Comparison of ENCODE assay signal across 11 mouse cellular contexts in the genomic region with DNA sequence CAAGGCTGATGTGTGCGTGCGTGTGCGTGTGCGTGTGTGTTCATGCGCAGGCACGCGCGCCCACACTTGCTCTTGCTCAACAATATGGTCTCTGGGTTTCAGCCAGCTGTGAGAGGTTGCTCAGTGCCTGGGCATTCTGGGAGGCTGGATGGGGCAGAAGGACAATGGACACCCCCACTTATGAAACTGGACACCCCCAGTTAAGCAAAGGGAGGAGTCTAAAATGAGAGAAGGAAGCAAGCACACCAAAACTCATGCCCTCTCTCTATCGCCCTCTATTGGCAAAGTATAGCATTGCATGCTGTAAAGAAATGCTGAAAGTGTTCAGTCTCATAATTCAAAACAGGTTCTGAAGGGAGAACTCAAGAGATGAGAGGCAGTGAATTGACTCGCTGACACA. TPM values are rescaled to one million over a fixed set of nuclear protein-coding genes. Genes with fewer than 3 reads are reported as not detected.
DNase-seq lines count a peak whose midpoint lies in the region; ATAC-seq and TF ChIP-seq lines count a peak whose summit lies in the region.
"Had no signal": no experiment of that assay in that cellular context is flagged by ENCODE, and none has a peak within 500 bp of the region (broad histone marks: within the 10 kb centered on the region; RNA-seq: fewer than 3 reads in every experiment).

No protein-coding gene starts in this region.

- no peak overlapping the region for H3K4me3 ChIP-seq in liver, adult 2 months (ENCODE audit: insufficient read depth, low read depth, low read length)
- H3K4me3 ChIP-seq: kidney, embryonic 15.5 days; stomach, embryonic 15.5 days had no signal

- peak; percentile 16 for DNase-seq in cerebellum, postnatal 14 days
- DNase-seq in cerebellum, adult 8-10 months = no peak
- DNase-seq in liver, adult 2 months (ENCODE audit: extremely low read depth, low read depth, low spot score) = peak; percentile 22
- no peak for DNase-seq in liver
- peak; percentile 6 for DNase-seq in brain, embryonic 14.5 days (ENCODE audit: low read depth)
- DNase-seq in cerebellum, adult 18-20 months = no peak
- no peak for DNase-seq in adrenal gland, adult 8-10 months

- WGBS in liver, adult 2 months = 69% methylated on average over 10 of the region's 10 CpGs

- TF ChIP-seq POLR2A in liver, adult 2 months (IDR thresholded peaks at IDR 0.05; ENCODE audit: extremely low read depth, insufficient read depth, low read length) = no peak
- TF ChIP-seq POLR2A in brain, embryonic 14.5 days (IDR thresholded peaks at IDR 0.05; ENCODE audit: borderline replicate concordance, extremely low read depth, insufficient read depth, insufficient read length, poor library complexity, severe bottlenecking) = no peak

- H3K27ac ChIP-seq in liver, adult 2 months (replicated peaks; ENCODE audit: insufficient read depth, low read depth, low read length) = no peak overlapping the region
- H3K27ac ChIP-seq: kidney, embryonic 15.5 days; macrophage; stomach, embryonic 15.5 days had no signal

- H3K79me2 ChIP-seq in liver, adult 2 months (ENCODE audit: control insufficient read depth, insufficient read depth, low read length) = no peaks in the 10 kb centered on the region

- H3K36me3 ChIP-seq in liver, adult 2 months (ENCODE audit: control insufficient read depth, insufficient read depth, low read length) = no peaks in the 10 kb centered on the region
- H3K36me3 ChIP-seq: kidney, embryonic 15.5 days; stomach, embryonic 15.5 days had no signal

- peak; percentile 28; the same call in 1 of the 2 replicates for TF ChIP-seq CTCF in liver, adult 2 months (IDR thresholded peaks at IDR 0.05; ENCODE audit: low read depth, low read length)
- TF ChIP-seq CTCF in brain, embryonic 14.5 days (IDR thresholded peaks at IDR 0.05; ENCODE audit: borderline replicate concordance, extremely low read depth, insufficient read depth, insufficient read length) = peak; percentile 56; the same call in 1 of the 2 replicates

- ATAC-seq in monocyte, adult 5-6 weeks (replicated peaks; ENCODE audit: insufficient number of reproducible peaks, low FRiP score, low TSS enrichment, poor library complexity, severe bottlenecking) = 0 out of 2 replicates have a peak, but pooled peaks have one; percentile 13

- H3K27me3 ChIP-seq in liver, adult 2 months (ENCODE audit: control insufficient read depth, insufficient read depth, low read length) = no peaks in the 10 kb centered on the region
- H3K27me3 ChIP-seq: stomach, embryonic 15.5 days had no signal

- no peak overlapping the region for H3K9ac ChIP-seq in liver, adult 2 months (ENCODE audit: low read depth, low read length)
- H3K9ac ChIP-seq: kidney, embryonic 15.5 days; stomach, embryonic 15.5 days had no signal

- H3K4me1 ChIP-seq in liver, adult 2 months (ENCODE audit: control insufficient read depth, insufficient read depth, low read length) = no peaks in the 10 kb centered on the region
- H3K4me1 ChIP-seq: stomach, embryonic 15.5 days had no signal

RNA-seq across cellular contexts. Expression of a gene that starts 35.9 kb away (rescaled TPM):
- total RNA-seq in liver, adult 2 months (2014; rRNA removed) = 12.8 and 21.8 TPM in 2 replicates
- 45.9 and 49.8 TPM in 2 replicates for polyA plus RNA-seq in liver, adult 2 months (2012; rRNA removed)
- polyA plus RNA-seq in brain, embryonic 14.5 days (2012; rRNA removed) = 0.04 TPM in 1 of 2 replicates, not detected in the other
- not detected in 3 replicates for total RNA-seq in monocyte, adult 5-6 weeks (2017)
- under 1 TPM in 3 of 4 experiments, not detected in 1; 0.26 to 0.70 (median 0.67) TPM for total RNA-seq in adrenal gland, adult 8-10 months (2022)
- polyA plus RNA-seq: macrophage had no signal

Comparison
In these comparisons a context has a peak if more than half of its experiments do, and no peak if none do; other contexts are left out.
1. DNase-seq: peak in cerebellum, postnatal 14 days (2 of 2), liver, adult 2 months (single experiment) and brain, embryonic 14.5 days (single experiment); none in cerebellum, adult 8-10 months (single experiment), liver (single experiment), cerebellum, adult 18-20 months (0 of 2) and adrenal gland, adult 8-10 months (single experiment).